Mouse (Mus musculus) G1E (cell line): ENCODE measurements around the gene Zfp319.

Experiments
- CTCF ChIP-seq: IDR thresholded peaks from 2 replicates; pipeline ENCODE4 v1.5.1; 2012; ENCODE audit warnings: low read depth, low read length, inconsistent platforms, mixed read lengths
- GATA1 ChIP-seq: IDR thresholded peaks from 2 replicates; pipeline ENCODE4 v1.6.1; 2012; ENCODE audit warnings: borderline replicate concordance, low read length, inconsistent platforms, mixed read lengths
- POLR2AphosphoS5 ChIP-seq: IDR thresholded peaks from 2 replicates; pipeline ENCODE4 v1.6.1; 2012; ENCODE audit warnings: low read depth, low read length, inconsistent platforms; ENCODE audit not compliant: insufficient replicate concordance

- TF ChIP-seq CTCF = no peak
- TF ChIP-seq POLR2AphosphoS5 = no peak
- TF ChIP-seq GATA1 = no peak
Observed at GRCm38 (mm10) chr8:95348811-95349630, 17.3 kb upstream of the Zfp319 start.
